19 mouse cellular contexts compared by ENCODE assay signal in genomic region chr7:112454951-112455350, GRCm38 (mm10). TPM values are rescaled to one million over a fixed set of nuclear protein-coding genes. Genes with fewer than 3 reads are reported as not detected.
A peak's percentile ranks its signal among the peaks of the same experiment; 100 is the strongest.
DNase-seq lines count a peak whose midpoint lies in the region; ATAC-seq and TF ChIP-seq lines count a peak whose summit lies in the region.
"Had no signal": no experiment of that assay in that cellular context is flagged by ENCODE, and none has a peak within 500 bp of the region (broad histone marks: within the 10 kb centered on the region; RNA-seq: fewer than 3 reads in every experiment).

No protein-coding gene starts in this region.

- peaks cover 58% of the 10 kb centered on the region for H3K4me1 ChIP-seq in heart, embryonic 10.5 days
- H3K4me1 ChIP-seq in limb, embryonic 15.5 days = peaks cover 30% of the 10 kb centered on the region
- H3K4me1 ChIP-seq in limb, embryonic 10.5 days = peaks cover 44% of the 10 kb centered on the region
- H3K4me1 ChIP-seq in embryonic fibroblast, embryonic 13.5 days (ENCODE audit: control insufficient read depth, insufficient read depth, low read length) = peaks cover 25% of the 10 kb centered on the region
- H3K4me1 ChIP-seq in small intestine, adult 2 months (ENCODE audit: control insufficient read depth, insufficient read depth, insufficient read length, low read length) = peaks cover 17% of the 10 kb centered on the region

- WGBS in heart, embryonic 10.5 days = 71% methylated on average over 2 of the region's 2 CpGs
- WGBS in limb, embryonic 15.5 days = 88% methylated on average over 2 of the region's 2 CpGs
- 93% methylated on average over 2 of the region's 2 CpGs for WGBS in limb, embryonic 10.5 days
- WGBS in small intestine, adult 2 months = 88% methylated on average over 2 of the region's 2 CpGs

- no peak for ATAC-seq in limb, embryonic 15.5 days (ENCODE audit: insufficient number of reproducible peaks, low FRiP score, low TSS enrichment, low read depth)
- no peak for ATAC-seq in megakaryocyte-erythroid progenitor cell, adult 5-6 weeks (replicated peaks; ENCODE audit: low FRiP score, low TSS enrichment, poor library complexity, severe bottlenecking)
- ATAC-seq: forebrain, embryonic 14.5 days had no signal

- no peaks in the 10 kb centered on the region for H3K27me3 ChIP-seq in heart, embryonic 10.5 days (ENCODE audit: insufficient read depth, poor library complexity, severe bottlenecking)
- H3K27me3 ChIP-seq in limb, embryonic 15.5 days = no peaks in the 10 kb centered on the region
- H3K27me3 ChIP-seq in limb, embryonic 10.5 days (ENCODE audit: low read depth, poor library complexity, severe bottlenecking) = no peaks in the 10 kb centered on the region
- H3K27me3 ChIP-seq in small intestine, adult 2 months (ENCODE audit: control insufficient read depth, insufficient read depth, low read length) = no peaks in the 10 kb centered on the region
- H3K27me3 ChIP-seq: hindbrain, embryonic 12.5 days; limb, embryonic 13.5 days had no signal

- TF ChIP-seq CTCF in embryonic fibroblast, embryonic 13.5 days (IDR thresholded peaks at IDR 0.05; ENCODE audit: borderline replicate concordance, insufficient read depth, low read length) = no peak
- TF ChIP-seq CTCF in small intestine, adult 2 months (IDR thresholded peaks at IDR 0.05; ENCODE audit: extremely low read depth, insufficient read length, insufficient replicate concordance, low read depth, low read length) = no peak

- no peak overlapping the region for H3K9ac ChIP-seq in limb, embryonic 15.5 days
- H3K9ac ChIP-seq: hindbrain, embryonic 12.5 days; limb, embryonic 13.5 days; liver, embryonic 14.5 days had no signal

- TF ChIP-seq POLR2A in embryonic fibroblast, embryonic 13.5 days (IDR thresholded peaks at IDR 0.05; ENCODE audit: low read depth, low read length) = no peak
- TF ChIP-seq POLR2A in small intestine, adult 2 months (IDR thresholded peaks at IDR 0.05; ENCODE audit: low read depth, low read length) = no peak

- no peak overlapping the region for H3K4me3 ChIP-seq in heart, embryonic 10.5 days
- no peak overlapping the region for H3K4me3 ChIP-seq in limb, embryonic 15.5 days
- H3K4me3 ChIP-seq in limb, embryonic 10.5 days = no peak overlapping the region
- no peak overlapping the region for H3K4me3 ChIP-seq in embryonic fibroblast, embryonic 13.5 days (ENCODE audit: insufficient read depth, low read length)
- no peak overlapping the region for H3K4me3 ChIP-seq in small intestine, adult 2 months (ENCODE audit: low read depth, low read length)
- H3K4me3 ChIP-seq: erythroblast, embryonic 14.5 days; hindbrain, embryonic 12.5 days; limb, embryonic 13.5 days had no signal

- no peaks in the 10 kb centered on the region for H3K36me3 ChIP-seq in heart, embryonic 10.5 days
- no peaks in the 10 kb centered on the region for H3K36me3 ChIP-seq in limb, embryonic 15.5 days
- H3K36me3 ChIP-seq in limb, embryonic 10.5 days = no peaks in the 10 kb centered on the region
- no peaks in the 10 kb centered on the region for H3K36me3 ChIP-seq in small intestine, adult 2 months (ENCODE audit: control insufficient read depth, insufficient read depth, low read length)
- H3K36me3 ChIP-seq: G1E; hindbrain, embryonic 12.5 days; limb, embryonic 13.5 days had no signal

- peak overlapping the region; percentile 84 for H3K27ac ChIP-seq in heart, embryonic 10.5 days
- H3K27ac ChIP-seq in limb, embryonic 15.5 days = 0 out of 2 replicates have a peak overlapping the region, but pooled peaks have one; percentile 54
- no peak overlapping the region for H3K27ac ChIP-seq in limb, embryonic 10.5 days
- peak overlapping the region; percentile 97 for H3K27ac ChIP-seq in embryonic fibroblast, embryonic 13.5 days (ENCODE audit: insufficient read depth, low read length)
- peak overlapping the region; percentile 41 for H3K27ac ChIP-seq in small intestine, adult 2 months (ENCODE audit: insufficient read depth, low read depth, low read length)
- H3K27ac ChIP-seq: hindbrain, embryonic 12.5 days; liver, embryonic 14.5 days had no signal

- no peak overlapping the region for H3K4me2 ChIP-seq in limb, embryonic 15.5 days
- H3K4me2 ChIP-seq: hindbrain, embryonic 12.5 days; limb, embryonic 13.5 days had no signal

- no peak for DNase-seq in heart, embryonic 10.5 days (ENCODE audit: low spot score)
- no peak for DNase-seq in heart, adult 11 months
- no peak for DNase-seq in limb, embryonic 10.5 days (ENCODE audit: low spot score)
- DNase-seq in thymus, adult 18-20 months = no peak
- DNase-seq: adrenal gland, postnatal 36 days; cerebellum, adult 18-20 months; cerebellum, postnatal 36 days; gastrocnemius, postnatal 14 days; right cerebral cortex, adult 18-20 months had no signal

- no peaks in the 10 kb centered on the region for H3K9me3 ChIP-seq in heart, embryonic 10.5 days
- H3K9me3 ChIP-seq in limb, embryonic 15.5 days = no peaks in the 10 kb centered on the region
- no peaks in the 10 kb centered on the region for H3K9me3 ChIP-seq in limb, embryonic 10.5 days (replicated peaks)
- H3K9me3 ChIP-seq: hindbrain, embryonic 12.5 days; limb, embryonic 13.5 days had no signal

RNA-seq across cellular contexts. Expression of gene Parva, which starts 27.6 kb away (rescaled TPM):
- polyA plus RNA-seq in heart, embryonic 10.5 days (2016; fragmentation: Nextera tagmentation; extraction: Ambion mirVana) = 82.5 and 94.9 TPM in 2 replicates
- 89.9 and 95.9 TPM in 2 replicates for polyA plus RNA-seq in limb, embryonic 15.5 days (2015; fragmentation: Nextera tagmentation; extraction: Ambion mirVana)
- polyA plus RNA-seq in limb, embryonic 10.5 days (2016; fragmentation: Nextera tagmentation; extraction: Ambion mirVana) = 49.6 and 64.3 TPM in 2 replicates
- 230 and 242 TPM in 2 replicates for polyA plus RNA-seq in embryonic fibroblast, embryonic 13.5 days (2011; ENCODE audit: insufficient read length, low read depth, missing spikeins)
- polyA plus RNA-seq in small intestine, adult 2 months (2012; rRNA removed) = 10.5 and 13.6 TPM in 2 replicates
- not detected in 2 replicates for total RNA-seq in megakaryocyte-erythroid progenitor cell, adult 5-6 weeks (2014; fragmentation: Nextera tagmentation)
- not detected in 2 replicates for total RNA-seq in megakaryocyte-erythroid progenitor cell, adult 5-6 weeks (2017)
- polyA plus RNA-seq: G1E had no signal
